Mouse (Mus musculus): ENCODE measurements around the gene Tomm20. TPM values are rescaled to one million over a fixed set of nuclear protein-coding genes. Genes with fewer than 3 reads are reported as not detected.

Gene Tomm20
- total and polyA plus RNA-seq, 3 experiments: 133 to 1,504 (median 432) TPM

DNA sequence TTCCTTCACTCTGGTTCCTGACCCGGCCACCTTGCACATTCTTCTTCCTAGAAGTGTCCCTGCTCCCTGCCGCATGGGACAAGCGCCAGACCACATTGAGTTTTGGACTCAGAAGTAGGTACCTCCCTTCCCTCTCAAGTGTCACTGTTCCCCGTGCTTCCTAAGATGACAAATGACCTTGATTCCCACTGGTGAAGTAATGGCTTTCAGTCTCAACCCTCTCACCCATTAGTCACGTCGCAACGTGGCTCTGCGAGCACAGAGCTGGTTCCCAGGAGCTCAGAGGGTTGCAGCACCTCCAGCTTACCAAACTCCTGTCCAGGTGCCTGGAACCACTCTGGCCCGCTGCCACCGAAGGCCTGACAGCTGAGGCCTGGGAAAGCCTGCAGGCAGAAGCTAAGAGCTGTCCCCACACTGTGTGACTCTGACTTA lies 36.3 kb downstream of the Tomm20 start:
- ATAC-seq (ENCODE audit: extremely low read depth, insufficient number of reproducible peaks, low FRiP score, poor library complexity, severe bottlenecking) (no peak), DNase-seq (ENCODE audit: low spot score) (no peak)
- Histone ChIP-seq H3K4me1 (ENCODE audit: insufficient read depth, low read depth, low read length) (peaks cover 7% of the 10 kb centered on the region), H3K27me3 (ENCODE audit: insufficient read depth, low read length) (peaks cover 36% of the 10 kb centered on the region), H3K36me3 (replicated peaks) (no peaks in the 10 kb centered on the region), H3K4me3 (ENCODE audit: low read depth, low read length) (no peak overlapping the region), H3K9me3 (replicated peaks) (no peaks in the 10 kb centered on the region; the same call in 1 of the 2 replicates)
- TF ChIP-seq GATA1 (IDR thresholded peaks at IDR 0.05; ENCODE audit: borderline replicate concordance, low read length) (no peak), GATA2 (IDR thresholded peaks at IDR 0.05; ENCODE audit: borderline replicate concordance, low read depth, low read length) (no peak), CTCF (IDR thresholded peaks at IDR 0.05; ENCODE audit: low read depth, low read length) (no peak), TAL1 (conservative IDR thresholded peaks at IDR 0.05; ENCODE audit: low read depth, low read length) (no peak), POLR2AphosphoS5 (IDR thresholded peaks at IDR 0.05; ENCODE audit: insufficient replicate concordance, low read depth, low read length) (no peak)

DNA sequence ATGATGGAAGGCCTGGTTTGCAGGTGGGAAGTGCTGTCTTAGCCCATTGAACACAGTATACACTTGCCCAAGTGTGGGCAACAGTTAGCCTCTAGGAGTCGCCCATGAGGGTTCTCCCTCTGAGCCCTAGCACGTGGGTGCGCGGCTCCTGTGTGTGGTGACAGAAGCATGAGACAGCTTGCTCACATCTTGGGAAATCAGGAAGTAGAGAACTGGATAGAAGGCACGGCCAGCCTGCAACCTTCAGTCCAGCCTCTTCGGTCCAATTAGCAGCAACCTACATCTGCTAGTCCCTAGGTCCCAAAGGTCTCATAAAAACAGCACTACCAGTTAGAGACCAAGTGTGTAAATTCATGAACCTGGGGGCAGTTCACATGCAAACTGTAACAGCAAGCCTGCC lies 36.8 kb downstream of the Tomm20 start:
- Histone ChIP-seq H3K9me3 (replicated peaks) (no peaks in the 10 kb centered on the region; the same call in 1 of the 2 replicates), H3K4me1 (ENCODE audit: insufficient read depth, low read depth, low read length) (peaks cover 10% of the 10 kb centered on the region), H3K27me3 (ENCODE audit: insufficient read depth, low read length) (peaks cover 39% of the 10 kb centered on the region), H3K4me3 (ENCODE audit: low read depth, low read length) (no peak overlapping the region), H3K36me3 (replicated peaks) (no peaks in the 10 kb centered on the region)
- DNase-seq (ENCODE audit: low spot score): no peak
- TF ChIP-seq GATA1 (IDR thresholded peaks at IDR 0.05; ENCODE audit: borderline replicate concordance, low read length): no peak
- TF ChIP-seq TAL1 (conservative IDR thresholded peaks at IDR 0.05; ENCODE audit: low read depth, low read length): no peak
- ATAC-seq (ENCODE audit: extremely low read depth, insufficient number of reproducible peaks, low FRiP score, poor library complexity, severe bottlenecking): peak; percentile 63

DNA sequence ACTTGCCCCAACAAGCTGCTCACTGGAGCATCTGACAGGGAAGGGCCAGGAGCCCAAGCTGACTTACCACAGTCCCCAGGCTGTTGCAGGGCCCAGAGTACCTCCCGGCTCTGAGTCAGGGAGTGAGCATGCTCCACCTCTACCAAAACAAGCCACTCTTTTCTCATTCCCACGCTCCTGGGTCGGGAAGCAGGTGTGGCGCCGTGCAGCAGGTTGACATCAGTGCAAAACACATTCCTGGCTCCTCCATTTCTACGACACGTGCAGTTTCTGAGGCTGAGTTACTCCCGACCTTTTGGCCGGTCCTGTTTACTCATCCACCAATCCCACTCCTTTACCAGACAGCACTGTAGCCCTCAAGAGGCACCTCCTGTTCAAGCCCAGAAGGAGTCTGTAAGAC lies 37.7 kb downstream of the Tomm20 start:
- peaks cover 10% of the 10 kb centered on the region for H3K4me1 ChIP-seq (ENCODE audit: insufficient read depth, low read depth, low read length)
- DNase-seq (ENCODE audit: low spot score): no peak
- TF ChIP-seq POLR2AphosphoS5 (IDR thresholded peaks at IDR 0.05; ENCODE audit: insufficient replicate concordance, low read depth, low read length) (no peak), GATA2 (IDR thresholded peaks at IDR 0.05; ENCODE audit: borderline replicate concordance, low read depth, low read length) (no peak), GATA1 (IDR thresholded peaks at IDR 0.05; ENCODE audit: borderline replicate concordance, low read length) (no peak), TAL1 (conservative IDR thresholded peaks at IDR 0.05; ENCODE audit: low read depth, low read length) (no peak), CTCF (IDR thresholded peaks at IDR 0.05; ENCODE audit: low read depth, low read length) (no peak)
- H3K9me3 ChIP-seq (replicated peaks): no peaks in the 10 kb centered on the region; the same call in 1 of the 2 replicates
- no peaks in the 10 kb centered on the region for H3K36me3 ChIP-seq (replicated peaks)
- ATAC-seq (ENCODE audit: extremely low read depth, insufficient number of reproducible peaks, low FRiP score, poor library complexity, severe bottlenecking): no peak
- no peak overlapping the region for H3K4me3 ChIP-seq (ENCODE audit: low read depth, low read length)
- peaks cover 41% of the 10 kb centered on the region for H3K27me3 ChIP-seq (ENCODE audit: insufficient read depth, low read length)

GRCm38 (mm10) chr8:126907374-126907773 lies 38.3 kb downstream of the Tomm20 start:
- Histone ChIP-seq H3K4me1 (ENCODE audit: insufficient read depth, low read depth, low read length) (peaks cover 10% of the 10 kb centered on the region), H3K9me3 (replicated peaks) (no peaks in the 10 kb centered on the region; the same call in 1 of the 2 replicates), H3K27me3 (ENCODE audit: insufficient read depth, low read length) (peaks cover 41% of the 10 kb centered on the region), H3K4me3 (ENCODE audit: low read depth, low read length) (no peak overlapping the region), H3K36me3 (replicated peaks) (no peaks in the 10 kb centered on the region)
- TF ChIP-seq CTCF (IDR thresholded peaks at IDR 0.05; ENCODE audit: low read depth, low read length): no peak
- TF ChIP-seq GATA1 (IDR thresholded peaks at IDR 0.05; ENCODE audit: borderline replicate concordance, low read length): no peak
- no peak for TF ChIP-seq GATA2 (IDR thresholded peaks at IDR 0.05; ENCODE audit: borderline replicate concordance, low read depth, low read length)
- no peak for TF ChIP-seq POLR2AphosphoS5 (IDR thresholded peaks at IDR 0.05; ENCODE audit: insufficient replicate concordance, low read depth, low read length)
- TF ChIP-seq TAL1 (conservative IDR thresholded peaks at IDR 0.05; ENCODE audit: low read depth, low read length): no peak
- no peak for ATAC-seq (ENCODE audit: extremely low read depth, insufficient number of reproducible peaks, low FRiP score, poor library complexity, severe bottlenecking)
- DNase-seq (ENCODE audit: low spot score): no peak

GRCm38 (mm10) chr8:126905387-126905786 lies 40.3 kb downstream of the Tomm20 start:
- no peak overlapping the region for H3K4me3 ChIP-seq (ENCODE audit: low read depth, low read length)
- ATAC-seq (ENCODE audit: extremely low read depth, insufficient number of reproducible peaks, low FRiP score, poor library complexity, severe bottlenecking): no peak
- peaks cover 48% of the 10 kb centered on the region for H3K27me3 ChIP-seq (ENCODE audit: insufficient read depth, low read length)
- DNase-seq (ENCODE audit: low spot score): no peak
- TF ChIP-seq TAL1 (conservative IDR thresholded peaks at IDR 0.05; ENCODE audit: low read depth, low read length): no peak
- TF ChIP-seq CTCF (IDR thresholded peaks at IDR 0.05; ENCODE audit: low read depth, low read length): no peak
- peaks cover 15% of the 10 kb centered on the region for H3K4me1 ChIP-seq (ENCODE audit: insufficient read depth, low read depth, low read length)
- no peaks in the 10 kb centered on the region for H3K36me3 ChIP-seq (replicated peaks)
- no peaks in the 10 kb centered on the region; the same call in 1 of the 2 replicates for H3K9me3 ChIP-seq (replicated peaks)

GRCm38 (mm10) chr8:126903927-126904326 lies 41.7 kb downstream of the Tomm20 start:
- Histone ChIP-seq H3K4me1 (ENCODE audit: insufficient read depth, low read depth, low read length) (peaks cover 19% of the 10 kb centered on the region), H3K27me3 (ENCODE audit: insufficient read depth, low read length) (peaks cover 46% of the 10 kb centered on the region), H3K9me3 (replicated peaks) (no peaks in the 10 kb centered on the region; the same call in 1 of the 2 replicates), H3K4me3 (ENCODE audit: low read depth, low read length) (no peak overlapping the region), H3K36me3 (replicated peaks) (no peaks in the 10 kb centered on the region)
- TF ChIP-seq CTCF (IDR thresholded peaks at IDR 0.05; ENCODE audit: low read depth, low read length) (no peak), GATA1 (IDR thresholded peaks at IDR 0.05; ENCODE audit: borderline replicate concordance, low read length) (no peak), POLR2AphosphoS5 (IDR thresholded peaks at IDR 0.05; ENCODE audit: insufficient replicate concordance, low read depth, low read length) (no peak), TAL1 (conservative IDR thresholded peaks at IDR 0.05; ENCODE audit: low read depth, low read length) (no peak), GATA2 (IDR thresholded peaks at IDR 0.05; ENCODE audit: borderline replicate concordance, low read depth, low read length) (no peak)
- ATAC-seq (ENCODE audit: extremely low read depth, insufficient number of reproducible peaks, low FRiP score, poor library complexity, severe bottlenecking) (no peak), DNase-seq (ENCODE audit: low spot score) (no peak)
